Mouse (Mus musculus): ENCODE data around the gene Gsc2.

Gsc2 gene

DNA sequence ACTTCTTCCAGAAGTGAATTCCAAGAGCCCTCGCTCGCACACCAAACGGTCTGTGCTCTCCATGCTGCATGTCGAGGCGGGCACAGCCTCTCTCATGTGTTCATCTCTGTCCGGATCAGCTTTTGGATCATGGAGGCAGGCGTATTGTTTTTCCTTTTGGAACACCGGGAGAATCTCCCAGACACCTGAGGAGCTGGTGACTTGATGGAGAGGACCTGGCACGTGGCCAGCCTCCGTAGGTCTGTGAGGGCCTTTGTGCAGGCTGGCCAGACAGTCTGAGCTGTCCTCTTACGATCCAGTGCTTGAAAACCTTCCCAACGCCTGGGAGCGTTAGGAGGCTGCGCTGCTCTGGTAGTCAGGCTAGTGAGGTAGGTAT is 7.3 kb upstream of the Gsc2 start:
- DNase-seq (ENCODE audit: low read depth): no peak

DNA sequence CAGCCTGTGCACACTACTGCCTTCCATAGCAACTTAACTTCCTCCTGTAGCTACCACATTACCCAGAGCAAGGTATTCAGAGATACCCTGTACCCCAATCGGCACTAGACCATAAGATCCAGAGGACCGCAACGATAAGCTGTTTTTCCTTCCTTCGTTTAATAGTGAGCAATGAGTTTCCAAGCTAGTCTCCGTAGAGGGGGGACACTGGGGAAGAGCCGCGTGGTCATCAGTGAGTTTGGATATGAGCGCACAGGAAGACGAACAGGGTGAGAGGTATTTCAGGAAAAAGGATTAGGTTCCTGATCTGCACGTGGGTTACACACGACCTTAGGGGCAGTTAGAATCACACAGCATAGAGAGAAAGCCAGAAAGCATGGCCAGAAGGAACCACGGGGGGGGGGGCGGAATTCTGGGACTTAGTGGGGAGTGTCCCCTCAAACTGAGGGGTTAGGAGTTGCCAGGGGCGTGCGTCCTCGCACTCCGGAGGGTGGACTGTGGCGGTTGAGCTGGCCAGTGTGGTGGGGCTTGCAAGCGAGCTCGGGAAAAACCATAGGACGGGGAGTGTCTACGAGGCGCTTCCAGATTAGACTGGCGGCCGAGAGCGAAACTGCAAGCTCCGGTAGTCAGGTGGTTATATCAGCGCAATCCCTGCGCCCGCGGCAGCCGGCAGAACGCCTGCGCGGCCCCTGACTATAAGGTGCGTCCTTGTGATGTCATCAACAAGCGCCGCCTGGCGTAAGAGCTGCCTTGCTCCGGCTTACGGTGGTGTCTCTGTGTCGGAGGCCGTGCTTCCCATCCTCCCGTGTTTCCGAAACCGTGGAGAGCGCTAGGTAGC is 6.7 kb upstream of the Gsc2 start:
- DNase-seq (ENCODE audit: low read depth): peak; percentile 99

DNA sequence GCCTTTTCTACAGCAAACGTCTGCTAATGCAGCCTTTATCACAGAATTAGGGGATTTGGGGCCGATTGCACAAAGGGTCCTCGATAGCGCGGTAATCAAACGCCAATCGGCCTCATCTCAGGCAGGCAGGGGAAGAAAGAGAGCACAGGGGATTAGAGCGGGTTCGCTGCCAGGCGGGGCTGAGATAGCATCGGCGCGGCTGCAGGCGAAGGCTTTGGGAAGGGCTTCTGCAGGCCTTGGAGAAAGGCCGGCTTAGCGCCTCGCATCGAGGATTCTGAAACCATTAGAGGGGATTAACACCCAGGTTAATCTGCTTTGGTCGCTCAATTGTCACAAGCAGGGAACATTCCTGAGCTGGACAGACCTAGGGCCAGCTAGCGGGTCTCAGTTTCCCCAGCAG is 5.7 kb upstream of the Gsc2 start:
- no peak for DNase-seq (ENCODE audit: low read depth)

GRCm38 (mm10) chr16:17911052-17911595 is 3.7 kb downstream of the Gsc2 start, which contains the start of gene Ess2:
TSS of gene Ess2 (minus strand) at chr16:17911348.
- peak; percentile 98 for DNase-seq (ENCODE audit: low read depth)

GRCm38 (mm10) chr16:17898462-17898861 is 16.4 kb downstream of the Gsc2 start, which contains the start of the genes Dgcr2 and Tssk2:
TSS of gene Dgcr2 (minus strand) at chr16:17898562.
TSS of gene Tssk2 (plus strand) at chr16:17898637.
- DNase-seq (ENCODE audit: low read depth): no peak

GRCm38 (mm10) chr16:17896091-17896490 is 18.8 kb downstream of the Gsc2 start:
- DNase-seq (ENCODE audit: low read depth): no peak

- DNase-seq (ENCODE audit: low read depth): no peak
Observed at GRCm38 (mm10) chr16:17893923-17894322, 20.9 kb downstream of the Gsc2 start, which contains the start of gene Tssk1. TSS of gene Tssk1 (plus strand) at chr16:17894223.

DNA sequence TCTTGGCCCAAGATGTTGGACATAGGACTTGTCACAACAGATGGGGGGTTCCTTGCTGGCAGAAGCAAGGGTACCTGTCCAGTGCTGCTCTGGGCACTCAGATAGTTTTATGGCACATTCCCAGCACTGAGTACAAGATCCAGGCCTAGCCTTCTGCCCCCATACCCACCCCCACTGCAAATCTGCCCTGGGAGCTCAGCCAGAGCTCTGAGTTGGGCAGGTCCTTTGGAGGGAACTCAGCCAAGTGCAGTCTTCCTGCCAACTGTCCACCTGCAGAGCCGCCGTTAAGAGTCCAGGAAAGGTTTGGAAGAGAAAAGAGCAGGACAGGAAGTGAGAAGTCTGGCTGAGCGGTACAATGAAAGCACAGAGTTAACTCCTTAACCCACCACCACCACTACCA is 22.3 kb downstream of the Gsc2 start:
- DNase-seq (ENCODE audit: low read depth): peak; percentile 16

DNA sequence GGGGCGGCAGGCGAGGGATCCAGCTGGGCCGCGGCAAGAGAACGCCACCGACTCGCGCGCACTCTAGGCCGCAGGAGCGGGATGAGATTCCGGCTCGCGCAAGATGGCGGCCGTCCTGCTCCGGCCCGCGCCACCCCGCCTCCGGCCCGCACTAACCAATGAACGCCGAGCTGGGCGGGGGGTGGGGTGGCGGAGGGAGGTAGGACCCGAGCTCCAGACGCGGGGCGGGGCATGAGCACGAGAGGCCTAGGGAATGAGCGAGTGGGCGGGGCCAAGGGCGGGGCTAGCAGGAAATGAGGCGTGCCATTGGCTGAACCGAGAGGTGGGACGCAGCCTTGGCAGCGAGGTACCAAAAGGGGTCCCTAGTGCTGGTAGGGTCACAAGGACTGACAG is 23.3 kb downstream of the Gsc2 start, which contains the start of gene Gm20518:
TSS of gene Gm20518 (minus strand) at position 105 of the 393 bp plus-strand sequence.
- DNase-seq (ENCODE audit: low read depth): peak; percentile 100

DNA sequence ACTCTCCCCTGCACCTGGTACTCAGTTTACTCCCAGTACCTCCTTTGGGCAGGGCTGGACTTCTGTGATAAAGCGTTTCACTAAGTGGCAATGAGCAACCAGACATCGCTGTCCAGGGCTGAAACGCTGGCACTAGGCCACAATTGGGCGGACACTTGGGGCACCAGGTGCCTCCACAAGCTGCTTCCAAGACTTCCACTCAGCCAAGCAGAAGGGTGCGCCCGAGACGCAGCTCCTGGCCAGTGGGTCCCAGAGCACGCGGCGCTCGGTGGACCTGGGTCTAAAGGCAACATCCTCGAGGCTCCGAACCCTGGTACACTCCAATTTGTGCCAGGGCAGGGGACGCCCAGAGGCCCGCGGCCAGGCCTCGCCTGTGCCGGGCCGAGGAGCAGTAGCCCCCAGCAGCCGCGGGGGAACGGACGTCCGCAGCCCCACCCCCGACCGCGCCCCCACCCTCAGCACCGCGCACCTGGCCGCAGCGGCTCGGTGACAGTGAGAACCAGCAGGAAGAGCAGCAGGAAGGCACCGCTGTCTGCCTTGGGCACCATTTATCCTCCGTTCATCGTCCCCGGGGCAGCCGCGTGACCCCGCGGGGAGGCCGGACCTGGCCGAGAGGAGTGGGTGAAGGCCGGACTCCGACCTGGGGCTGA is 23.8 kb downstream of the Gsc2 start:
- DNase-seq (ENCODE audit: low read depth): peak; percentile 88

- DNase-seq (ENCODE audit: low read depth): peak; percentile 7
Observed at GRCm38 (mm10) chr16:17890342-17890727, 24.5 kb downstream of the Gsc2 start.

- DNase-seq (ENCODE audit: low read depth): no peak
Observed at GRCm38 (mm10) chr16:17889689-17890341, 25.0 kb downstream of the Gsc2 start.

DNA sequence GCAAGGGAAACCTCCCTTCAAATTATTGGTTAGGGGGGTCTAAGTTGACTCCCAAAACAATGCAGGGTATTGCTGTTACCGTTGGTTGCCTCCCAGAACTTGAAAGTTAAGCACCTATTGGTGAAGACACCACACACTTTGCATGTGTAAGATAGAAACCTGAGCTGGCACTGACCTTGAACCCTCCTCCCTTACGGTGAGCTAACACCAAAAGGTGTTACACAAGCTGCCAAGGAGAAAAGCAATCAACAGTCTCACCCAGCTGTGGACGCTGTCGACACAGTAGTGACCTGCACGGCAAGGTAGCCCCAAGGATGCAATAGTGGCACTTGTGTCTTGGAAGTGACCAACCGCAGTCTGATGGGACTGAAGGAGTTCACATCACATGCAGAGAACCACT is 30.7 kb downstream of the Gsc2 start:
- no peak for DNase-seq (ENCODE audit: low read depth)

- no peak for DNase-seq (ENCODE audit: low read depth)
Observed at GRCm38 (mm10) chr16:17882196-17882595, 32.7 kb downstream of the Gsc2 start.

- no peak for DNase-seq (ENCODE audit: low read depth)
Observed at GRCm38 (mm10) chr16:17879571-17879970, 35.3 kb downstream of the Gsc2 start.

DNA sequence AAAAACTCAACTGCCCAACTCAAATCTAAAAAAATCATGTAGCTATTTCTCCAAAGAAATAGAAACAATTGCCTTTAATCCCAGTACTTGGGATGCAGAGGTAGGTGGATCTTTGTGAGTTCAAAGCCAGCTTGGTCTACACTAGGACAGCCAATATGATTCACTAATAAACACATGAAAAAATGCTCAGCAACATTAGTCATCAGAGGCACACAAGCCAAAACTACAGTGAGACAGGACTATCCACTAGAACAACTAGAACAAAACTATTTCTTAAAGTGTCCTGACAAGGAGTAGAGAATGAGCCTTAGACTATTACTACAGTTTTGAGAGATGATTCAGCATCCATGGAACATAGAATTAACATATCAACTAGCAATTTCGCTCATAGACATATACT is 38.8 kb downstream of the Gsc2 start:
- peak; percentile 62 for DNase-seq (ENCODE audit: low read depth)

- no peak for DNase-seq (ENCODE audit: low read depth)
Observed at GRCm38 (mm10) chr16:17875174-17875573, 39.7 kb downstream of the Gsc2 start.

GRCm38 (mm10) chr16:17872995-17873394 is 41.9 kb downstream of the Gsc2 start:
- no peak for DNase-seq (ENCODE audit: low read depth)

DNA sequence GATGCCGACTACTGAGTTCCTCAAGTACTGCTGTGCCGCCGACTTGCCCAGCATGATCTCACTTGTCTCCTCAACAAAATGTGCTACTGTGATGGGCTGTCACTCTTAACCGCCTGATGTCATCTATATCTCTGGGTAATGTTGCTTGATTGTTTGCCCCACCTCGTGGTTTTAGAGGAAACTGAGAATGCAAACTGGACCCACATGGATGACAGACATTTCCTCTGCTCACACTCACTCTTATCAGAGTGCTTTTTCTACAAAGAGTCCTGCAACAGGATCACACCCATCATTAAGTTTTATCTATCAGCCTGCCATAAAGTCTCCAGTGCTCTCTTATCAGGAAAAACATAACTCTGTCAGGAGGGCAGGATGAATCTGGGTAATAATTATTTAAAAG is 43.6 kb downstream of the Gsc2 start:
- DNase-seq (ENCODE audit: low read depth): no peak

- no peak for DNase-seq (ENCODE audit: low read depth)
Observed at GRCm38 (mm10) chr16:17865770-17866169, 49.1 kb downstream of the Gsc2 start.

GRCm38 (mm10) chr16:17865293-17865692 is 49.6 kb downstream of the Gsc2 start:
- DNase-seq (ENCODE audit: low read depth): no peak

All from NIH3T3 (cell line).